Mouse (Mus musculus) lung, postnatal 0 days (tissue): ENCODE data around the gene Capn7. TPM values are rescaled to one million over a fixed set of nuclear protein-coding genes. Genes with fewer than 3 reads are reported as not detected.
A peak's percentile ranks its signal among the peaks of the same experiment; 100 is the strongest.

Experiments used
- ATAC-seq: fragments of 200-750 bp; cut with Nextera tagmentation; 2 replicates; pipeline ENCODE4 v1.8.0; 2017; ENCODE audit warnings: moderate library complexity
- DNase-seq: peaks from one replicate; pipeline ENCODE4 v3.0.0-alpha.2; 2016; ENCODE audit warnings: low spot score
- H3K27ac ChIP-seq: fragments of 300-500 bp; sonication (generic); 2 replicates; pipeline ENCODE4 v1.5.1; 2014; ENCODE audit warnings: antibody characterized with exemption, mild to moderate bottlenecking, low read length, mixed read lengths
- H3K27me3 ChIP-seq: fragments of 300-500 bp; sonication (generic); replicated peaks from 2 replicates; pipeline ENCODE4 v1.6.1; 2014; ENCODE audit warnings: low read length, mixed read lengths; ENCODE audit not compliant: insufficient read depth
- H3K36me3 ChIP-seq: fragments of 300-500 bp; sonication (generic); 2 replicates; pipeline ENCODE4 v1.6.1; 2014; ENCODE audit warnings: low read length, mixed read lengths; ENCODE audit not compliant: insufficient read depth
- H3K4me1 ChIP-seq: fragments of 300-500 bp; sonication (generic); 2 replicates; pipeline ENCODE4 v1.6.1; 2014; ENCODE audit warnings: antibody characterized with exemption, low read depth, low read length, mixed read lengths; ENCODE audit not compliant: insufficient read depth
- H3K4me2 ChIP-seq: fragments of 300-500 bp; sonication (generic); replicated peaks from 2 replicates; pipeline ENCODE4 v1.6.1; 2014; ENCODE audit warnings: low read depth, mild to moderate bottlenecking, low read length, moderate library complexity, mixed read lengths
- H3K4me3 ChIP-seq: fragments of 300-500 bp; sonication (generic); 2 replicates; pipeline ENCODE4 v1.5.1; 2014; ENCODE audit warnings: low read depth, low read length
- H3K9ac ChIP-seq: fragments of 300-500 bp; sonication (generic); replicated peaks from 2 replicates; pipeline ENCODE4 v1.6.1; 2014; ENCODE audit warnings: low read depth, mild to moderate bottlenecking
- H3K9me3 ChIP-seq: fragments of 300-500 bp; sonication (generic); 2 replicates; pipeline ENCODE4 v1.6.1; 2016; ENCODE audit warnings: low read length, mixed read lengths
- CTCF ChIP-seq: IDR thresholded peaks from 2 replicates; pipeline ENCODE4 v1.5.1; 2016; ENCODE audit warnings: antibody characterized with exemption, mild to moderate bottlenecking
- EP300 ChIP-seq: IDR thresholded peaks from 2 replicates; pipeline ENCODE4 v1.6.1; 2016; ENCODE audit warnings: antibody characterized with exemption, mild to moderate bottlenecking, control low read depth
- WGBS: fragments of 180-500 bp; shearing (Covaris S2); extraction: QIAGEN DNeasy Blood & Tissue Kit; methylation state at CpG from one replicate; pipeline ENCODE4 v1.1.7; 2014; 5-methylcytosine and 5-hydroxymethylcytosine counted together
- polyA plus RNA-seq: library from polyadenylated mRNA; unstranded; fragments of >200 nt; fragmentation: Nextera tagmentation; extraction: Ambion mirVana; gene quantifications from 2 replicates; pipeline ENCODE4 v1.2.1, GENCODE M21; 2015

The Capn7 gene
- polyA plus RNA-seq, 1 experiment from 2014 or later, result 23.1 TPM

DNA sequence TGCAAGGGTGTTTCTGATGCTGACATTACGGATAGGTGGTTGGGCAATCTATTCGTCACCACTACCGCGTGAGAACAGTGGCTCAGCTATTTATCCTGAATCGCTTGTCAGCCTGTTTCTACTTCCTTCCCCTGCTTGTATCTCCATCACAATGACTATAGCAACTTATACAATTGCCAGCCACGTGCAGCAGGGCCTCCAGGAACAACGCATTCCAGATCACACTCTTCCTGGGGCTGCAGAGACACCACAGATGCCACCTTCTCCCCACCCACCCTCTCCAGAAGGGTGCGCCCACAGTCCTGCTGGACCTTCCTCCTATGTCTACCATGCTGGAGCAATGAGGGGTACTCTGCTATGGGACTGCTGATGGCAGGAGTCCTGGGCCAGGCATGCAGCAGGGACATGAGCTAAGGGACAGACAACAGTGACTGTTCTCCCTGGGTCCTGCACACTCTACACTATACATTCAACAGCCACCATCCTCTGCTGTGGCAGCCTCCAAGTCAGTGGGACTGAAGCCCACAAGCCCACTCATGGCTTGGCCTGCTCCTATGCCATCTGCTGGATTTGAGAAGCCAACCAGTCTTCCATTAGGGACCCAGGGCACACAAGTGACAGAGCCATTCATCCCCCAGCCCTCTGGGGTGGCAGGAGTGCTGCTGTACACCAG is 56.6 kb downstream of the Capn7 start:
- ATAC-seq, result no peak

GRCm38 (mm10) chr14:31393546-31393890 is 57.1 kb downstream of the Capn7 start:
- H3K4me3 ChIP-seq, result no peak overlapping the region
- peaks cover 6% of the 10 kb centered on the region; the same call in 1 of the 2 replicates for H3K27me3 ChIP-seq
- no peak overlapping the region for H3K9ac ChIP-seq
- peak overlapping the region; percentile 32 for H3K27ac ChIP-seq
- no peaks in the 10 kb centered on the region for H3K36me3 ChIP-seq
- 61% methylated on average over 3 of the region's 3 CpGs for WGBS
- TF ChIP-seq EP300, result no peak
- TF ChIP-seq CTCF, result no peak
- peaks cover 6% of the 10 kb centered on the region; the same call in 1 of the 2 replicates for H3K4me1 ChIP-seq
- no peak overlapping the region for H3K4me2 ChIP-seq
- DNase-seq (no peak), ATAC-seq (no peak)
- no peaks in the 10 kb centered on the region for H3K9me3 ChIP-seq

More for the DNA sequence above, 56.6 kb downstream of the Capn7 start:
- Histone ChIP-seq H3K4me2 (no peak overlapping the region), H3K27me3 (peaks cover 6% of the 10 kb centered on the region; the same call in 1 of the 2 replicates), H3K4me1 (peaks cover 6% of the 10 kb centered on the region; the same call in 1 of the 2 replicates), H3K9ac (no peak overlapping the region), H3K36me3 (no peaks in the 10 kb centered on the region), H3K9me3 (no peaks in the 10 kb centered on the region), H3K4me3 (no peak overlapping the region), H3K27ac (peak overlapping the region; percentile 61)
- TF ChIP-seq EP300 (no peak; the same call in 1 of the 2 replicates), CTCF (no peak)
- WGBS, result 40% methylated on average over 8 of the region's 8 CpGs
- DNase-seq, result peak; percentile 77

DNA sequence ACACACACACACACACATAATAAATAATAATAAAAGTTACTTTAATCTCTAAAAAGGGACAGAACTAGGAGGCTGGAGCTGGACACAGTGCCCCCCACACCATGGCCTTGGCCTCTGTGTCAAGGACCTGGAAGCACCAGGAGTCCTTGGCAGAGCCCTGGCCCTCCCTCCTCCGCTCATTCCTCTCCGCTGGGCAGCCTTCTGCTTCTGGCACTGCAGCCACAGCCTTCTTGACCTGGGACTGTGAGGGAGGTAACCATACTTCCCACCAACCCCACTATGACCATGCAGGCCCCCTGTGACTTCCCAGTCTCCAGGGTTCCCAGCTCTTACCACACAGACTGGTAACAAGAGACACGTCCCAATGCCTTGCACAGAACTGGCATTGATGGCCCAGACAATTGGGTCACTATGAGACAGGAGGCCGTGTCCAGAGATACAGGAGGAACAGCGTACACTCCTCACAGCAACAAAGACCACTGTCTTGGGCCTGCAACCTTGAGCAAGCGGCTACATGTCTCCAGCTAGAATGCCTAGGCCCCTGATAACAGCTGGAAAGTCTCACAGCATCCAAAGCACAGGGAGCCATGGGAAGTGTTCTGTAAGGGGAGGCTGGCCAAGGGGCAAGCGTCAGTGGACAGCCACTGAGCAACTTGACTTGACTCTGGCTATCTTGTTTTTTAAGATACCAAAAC is 57.6 kb downstream of the Capn7 start:
- peak; percentile 87 for DNase-seq
- H3K9ac ChIP-seq, result no peak overlapping the region
- WGBS, result 77% methylated on average over 7 of the region's 7 CpGs
- H3K4me2 ChIP-seq, result no peak overlapping the region
- H3K4me1 ChIP-seq, result peaks cover 6% of the 10 kb centered on the region; the same call in 1 of the 2 replicates
- H3K27ac ChIP-seq, result peak overlapping the region; percentile 68
- peaks cover 6% of the 10 kb centered on the region; the same call in 1 of the 2 replicates for H3K27me3 ChIP-seq
- peak; percentile 83 for ATAC-seq
- no peaks in the 10 kb centered on the region for H3K9me3 ChIP-seq
- TF ChIP-seq EP300 (no peak), CTCF (no peak)
- no peak overlapping the region for H3K4me3 ChIP-seq
- no peaks in the 10 kb centered on the region for H3K36me3 ChIP-seq

DNA sequence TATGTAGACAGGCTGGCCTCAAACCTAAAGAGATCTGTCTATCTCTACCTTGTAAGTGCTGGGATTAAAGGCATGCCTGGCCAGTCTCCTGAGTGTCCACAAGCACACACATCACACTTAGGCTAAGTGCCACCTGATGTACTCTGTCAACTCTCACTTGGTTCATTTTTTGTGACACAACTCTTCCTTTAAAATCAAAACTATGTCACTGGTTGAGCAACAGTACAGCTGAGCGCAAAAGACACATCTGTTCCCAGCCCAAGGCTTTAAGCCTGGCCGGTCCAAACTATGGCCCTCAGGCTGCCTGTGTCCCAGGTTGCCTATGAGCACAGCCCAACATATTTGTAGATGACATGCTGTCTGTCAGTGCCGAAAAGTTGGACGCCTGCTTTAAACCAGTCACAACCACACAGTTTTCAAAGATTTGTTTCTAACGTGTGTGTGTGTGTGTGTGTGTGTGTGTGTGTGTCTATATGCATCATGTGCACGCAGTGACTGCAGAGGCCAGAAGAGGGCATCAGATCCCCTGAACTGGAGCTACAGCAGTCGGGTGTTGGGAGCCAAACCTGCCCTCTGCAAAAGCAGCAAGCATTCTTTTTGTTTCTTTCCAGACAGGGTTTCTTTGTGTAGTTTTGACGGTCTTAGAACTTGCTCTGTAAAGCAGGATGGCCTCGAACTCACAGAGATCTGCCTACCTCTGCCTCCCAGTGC is 58.5 kb downstream of the Capn7 start:
- peaks cover 6% of the 10 kb centered on the region; the same call in 1 of the 2 replicates for H3K4me1 ChIP-seq
- peak overlapping the region; percentile 68; the same call in 1 of the 2 replicates for H3K27ac ChIP-seq
- 79% methylated on average over 9 of the region's 9 CpGs for WGBS
- no peak overlapping the region for H3K4me3 ChIP-seq
- TF ChIP-seq EP300, result no peak
- TF ChIP-seq CTCF, result peak; percentile 48
- peaks cover 1% of the 10 kb centered on the region; the same call in 1 of the 2 replicates for H3K27me3 ChIP-seq
- no peaks in the 10 kb centered on the region for H3K36me3 ChIP-seq
- H3K9ac ChIP-seq, result no peak overlapping the region
- DNase-seq (peak; percentile 89), ATAC-seq (peak; percentile 79)
- H3K9me3 ChIP-seq, result no peaks in the 10 kb centered on the region
- no peak overlapping the region for H3K4me2 ChIP-seq

DNA sequence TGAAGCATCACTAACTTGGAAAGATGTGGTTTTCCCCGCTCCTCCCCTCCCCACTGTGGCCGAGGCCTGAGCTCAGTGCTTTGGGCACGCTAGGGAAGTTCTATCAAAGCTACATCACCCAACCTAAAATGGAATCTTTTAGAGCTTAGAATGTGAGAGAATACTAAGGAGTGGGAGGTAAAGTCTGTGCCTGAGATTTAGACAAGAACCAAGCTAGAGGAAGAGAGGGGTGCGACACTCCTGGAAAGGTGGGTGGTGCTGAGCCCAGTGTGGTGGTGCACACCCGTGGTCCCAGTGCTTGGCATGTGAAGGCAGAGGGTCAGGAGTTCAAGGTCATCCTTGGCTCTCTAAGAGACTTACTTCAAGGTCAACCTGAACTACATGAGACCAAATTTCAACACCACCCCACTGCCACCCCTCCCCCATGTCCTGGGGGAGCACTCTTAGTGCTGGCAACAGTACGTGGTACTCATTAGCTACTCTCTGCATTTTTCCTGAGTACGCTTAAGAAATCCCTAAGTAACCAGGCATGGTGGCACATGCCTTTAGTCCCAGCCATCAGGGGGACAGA is 59.3 kb downstream of the Capn7 start:
- no peaks in the 10 kb centered on the region for H3K36me3 ChIP-seq
- peaks cover 6% of the 10 kb centered on the region; the same call in 1 of the 2 replicates for H3K4me1 ChIP-seq
- ATAC-seq (no peak), DNase-seq (no peak)
- WGBS, result 88% methylated on average over 7 of the region's 7 CpGs
- H3K27me3 ChIP-seq, result no peaks in the 10 kb centered on the region
- H3K9me3 ChIP-seq, result no peaks in the 10 kb centered on the region
- TF ChIP-seq EP300 (no peak), CTCF (no peak)
- H3K27ac ChIP-seq, result no peak overlapping the region
- no peak overlapping the region for H3K9ac ChIP-seq
- no peak overlapping the region for H3K4me2 ChIP-seq
- no peak overlapping the region for H3K4me3 ChIP-seq

DNA sequence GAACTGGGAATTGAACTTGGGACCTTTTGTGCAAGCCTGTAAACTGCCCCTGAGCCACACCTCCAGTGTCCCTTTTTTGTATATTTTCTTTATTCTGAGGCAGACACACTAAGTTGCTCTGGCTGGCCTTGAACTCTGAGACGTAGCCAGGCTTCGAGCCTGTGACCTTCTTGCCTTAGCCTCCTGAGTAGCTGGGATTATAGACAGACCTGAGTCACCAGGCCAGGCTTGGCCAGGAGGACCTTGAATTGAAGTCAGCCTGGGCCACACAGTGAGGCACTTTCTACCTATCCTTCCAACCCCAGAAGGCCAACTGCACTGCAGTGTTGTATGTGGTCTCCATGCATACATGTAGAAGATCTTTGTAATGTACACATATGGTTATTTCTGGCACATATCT is 60.0 kb downstream of the Capn7 start:
- H3K4me1 ChIP-seq, result peaks cover 6% of the 10 kb centered on the region; the same call in 1 of the 2 replicates
- ATAC-seq (no peak), DNase-seq (no peak)
- TF ChIP-seq EP300 (no peak), CTCF (no peak)
- no peak overlapping the region for H3K9ac ChIP-seq
- whole genome bisulfite sequencing, result 88% methylated on average over 2 of the region's 2 CpGs
- H3K4me2 ChIP-seq, result no peak overlapping the region
- H3K4me3 ChIP-seq, result no peak overlapping the region
- H3K9me3 ChIP-seq, result no peaks in the 10 kb centered on the region
- no peaks in the 10 kb centered on the region for H3K27me3 ChIP-seq
- no peaks in the 10 kb centered on the region for H3K36me3 ChIP-seq
- H3K27ac ChIP-seq, result no peak overlapping the region
